Mouse (Mus musculus) small intestine, adult 2 months (tissue): Measurements from ENCODE around the gene Dpp4.

Source experiments
- CTCF ChIP-seq: fragments of 200-500 bp; IDR thresholded peaks from 2 replicates; pipeline ENCODE4 v1.5.1; 2012; ENCODE audit warnings: low read depth, mild to moderate bottlenecking, control low read depth, inconsistent platforms, low read length, moderate library complexity, mixed read lengths; ENCODE audit not compliant: insufficient replicate concordance, insufficient read length; ENCODE audit errors: extremely low read depth
- POLR2A ChIP-seq: fragments of 200-500 bp; IDR thresholded peaks from 2 replicates; pipeline ENCODE4 v1.6.1; 2012; ENCODE audit warnings: low read depth, mild to moderate bottlenecking, control low read depth, inconsistent platforms, low read length, moderate library complexity

- no peak for TF ChIP-seq POLR2A
- no peak for TF ChIP-seq CTCF
These were observed 47.5 kb upstream of the Dpp4 start for GRCm38 (mm10) chr2:62459241-62460174.
